Mouse (Mus musculus): ENCODE results near the gene Atp2b4.

Gene Atp2b4

DNA sequence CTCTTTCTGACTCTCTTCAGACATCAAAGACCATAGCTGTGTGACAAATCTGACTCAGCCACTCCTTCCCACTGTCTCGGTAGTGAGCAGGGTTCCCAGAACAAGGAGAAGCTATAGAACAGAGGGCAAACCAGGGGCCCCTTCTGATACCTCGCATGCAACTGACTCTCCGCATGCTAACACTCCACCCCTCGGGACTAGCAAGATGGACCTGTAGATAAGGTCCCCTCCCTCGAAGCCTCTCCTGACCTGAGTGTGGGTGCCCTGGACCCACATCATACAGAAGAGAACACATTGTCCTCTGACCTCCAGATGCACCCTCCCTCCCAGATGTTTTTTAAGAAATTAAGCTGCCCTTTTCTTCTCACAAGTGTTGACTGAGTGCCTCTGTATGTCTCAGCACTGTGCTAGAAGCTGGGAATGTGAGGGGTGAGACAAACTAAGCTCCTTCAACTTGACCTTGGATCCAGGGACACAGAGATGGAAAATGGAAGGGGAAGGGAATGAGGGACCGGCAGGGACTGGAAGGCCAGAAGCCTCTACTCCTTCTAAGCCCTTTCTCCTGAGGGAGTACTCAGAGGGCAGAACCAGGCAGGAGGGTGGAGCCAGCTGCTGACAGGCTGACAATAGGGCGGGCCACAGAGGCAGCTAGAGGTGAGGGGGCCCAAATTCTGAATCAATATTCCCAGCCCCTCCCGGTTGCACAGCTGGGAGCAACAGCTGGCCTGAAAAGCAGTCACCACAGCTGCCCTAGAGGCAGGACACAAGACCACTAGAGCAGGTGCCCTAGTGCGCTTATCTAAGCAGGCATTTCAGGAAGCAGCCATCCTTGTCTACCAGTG is 2.6 kb downstream of the Atp2b4 start:
- no peak for DNase-seq (ENCODE audit: low spot score)

DNA sequence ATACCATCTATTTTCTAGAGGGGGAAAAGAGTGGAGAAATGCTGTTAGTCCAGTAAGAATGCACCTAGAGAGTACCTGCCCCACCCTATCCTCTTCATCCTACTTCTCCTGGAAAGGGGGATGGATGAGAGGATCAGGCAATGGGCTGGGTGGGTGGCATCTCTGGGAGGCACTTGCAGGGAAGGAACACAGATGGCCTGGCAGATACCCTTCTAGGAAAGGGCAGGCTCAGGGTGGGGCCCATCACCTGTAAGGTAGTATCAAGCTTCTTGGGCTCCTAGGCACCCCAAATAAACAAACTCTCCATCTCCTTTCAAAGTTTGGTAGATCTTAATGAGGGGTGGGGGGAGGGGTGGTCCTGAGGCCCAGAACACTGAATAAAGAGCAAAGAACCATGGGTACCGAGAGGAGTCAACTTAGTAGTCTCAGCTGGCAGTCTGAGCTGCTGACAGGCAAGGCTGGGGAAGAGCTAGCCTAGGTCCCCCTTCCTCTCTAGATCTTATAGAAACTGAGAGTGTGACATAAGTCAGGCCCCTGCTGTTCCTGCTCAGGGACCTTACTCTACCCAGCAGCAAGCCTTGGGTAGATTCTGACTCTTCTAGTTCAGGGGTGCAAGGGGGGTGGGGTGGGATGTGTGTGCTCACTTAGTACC is 3.4 kb downstream of the Atp2b4 start:
- DNase-seq (ENCODE audit: low spot score) = no peak

DNA sequence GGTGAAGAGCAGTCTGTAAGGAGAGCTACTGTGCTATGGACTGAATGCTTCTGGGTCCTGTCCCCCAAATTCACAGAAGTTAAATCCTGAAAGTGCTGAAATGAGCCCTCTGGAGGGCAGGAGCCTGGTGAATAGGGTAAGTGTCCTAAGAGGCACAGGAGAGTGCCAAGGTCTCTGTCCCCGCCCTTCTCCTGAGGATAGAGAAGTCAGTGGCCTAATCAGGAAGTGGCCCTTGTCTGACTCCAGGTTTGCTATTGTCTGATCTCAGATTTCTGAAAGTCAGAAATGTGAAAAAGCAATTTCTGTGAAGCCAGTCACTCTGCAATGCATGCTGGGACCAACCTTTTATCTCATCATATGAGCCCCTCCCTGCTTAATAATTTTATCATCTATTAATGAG is 7.2 kb downstream of the Atp2b4 start:
- no peak for DNase-seq (ENCODE audit: low spot score)

DNA sequence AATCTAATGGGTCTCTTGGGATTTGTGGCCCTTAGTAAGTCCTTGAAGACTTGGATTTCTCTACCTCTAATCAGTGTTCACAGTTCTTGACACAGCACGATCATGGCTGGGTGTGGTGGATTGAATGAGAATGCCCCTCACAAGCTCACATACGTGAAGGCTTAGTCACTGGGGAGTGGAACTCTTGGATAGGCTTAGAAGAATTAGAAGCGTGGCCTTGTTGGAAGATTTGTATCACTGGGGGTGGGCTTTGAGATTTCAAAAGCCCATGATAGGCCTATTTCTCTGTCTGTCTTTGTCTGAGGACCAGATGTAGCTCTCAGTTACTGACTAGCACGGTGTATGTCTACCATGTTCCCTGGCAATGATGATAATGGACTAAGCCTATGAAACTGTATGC is 10.8 kb downstream of the Atp2b4 start:
- no peak for DNase-seq (ENCODE audit: low spot score)

DNA sequence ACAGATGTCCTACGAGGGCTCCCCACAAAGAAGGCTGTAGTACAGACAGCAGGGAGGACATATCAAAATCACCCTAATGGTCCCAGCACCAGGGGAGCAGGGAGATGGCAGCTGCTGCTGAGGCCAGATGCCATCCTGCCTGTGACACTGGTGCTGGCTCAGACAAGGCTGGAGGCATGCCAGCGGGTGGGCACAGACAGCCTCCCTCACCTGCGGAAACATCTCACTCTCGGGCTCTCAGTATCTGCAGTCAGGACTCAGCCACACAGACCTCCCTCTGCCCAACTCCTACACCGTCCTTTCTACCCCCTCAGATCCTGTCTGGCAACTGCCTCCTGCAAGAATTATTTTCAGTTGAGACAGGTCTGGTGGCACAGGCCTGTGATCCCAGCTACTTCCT is 12.0 kb downstream of the Atp2b4 start:
- no peak for DNase-seq (ENCODE audit: low spot score)

DNA sequence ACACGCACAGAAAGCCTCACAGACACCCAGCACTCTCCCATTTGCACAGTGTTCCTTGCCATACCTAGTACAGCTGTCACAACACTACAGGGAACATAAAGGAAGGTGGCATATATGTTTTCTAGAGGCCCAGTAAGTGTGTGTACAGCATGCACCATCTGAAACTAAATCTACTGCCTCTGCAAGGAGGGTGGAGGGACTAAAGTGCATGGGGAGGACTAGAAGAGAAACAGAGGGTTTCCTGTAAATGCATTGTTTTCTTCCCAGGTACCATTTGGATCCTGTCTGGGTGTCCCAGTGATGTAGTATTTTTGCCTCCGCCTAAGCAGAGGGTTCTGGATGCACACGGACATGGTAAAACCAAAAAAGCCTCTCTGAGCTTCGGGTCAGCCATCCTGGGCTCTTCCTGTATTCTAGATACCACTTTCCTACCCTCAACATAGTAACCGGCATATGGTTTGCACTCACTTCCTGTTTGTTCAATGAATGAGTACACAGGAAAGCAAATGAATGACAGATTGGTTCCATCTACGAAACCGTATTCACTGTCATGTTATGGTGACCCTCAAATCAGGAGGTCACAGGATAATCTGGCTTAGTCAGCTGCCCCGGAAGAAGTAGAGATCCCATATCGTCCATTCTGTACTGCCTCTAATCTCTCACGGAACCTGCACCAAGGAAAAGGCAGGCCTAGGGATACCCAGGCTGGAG is 13.2 kb downstream of the Atp2b4 start:
- DNase-seq (ENCODE audit: low spot score) = no peak

DNA sequence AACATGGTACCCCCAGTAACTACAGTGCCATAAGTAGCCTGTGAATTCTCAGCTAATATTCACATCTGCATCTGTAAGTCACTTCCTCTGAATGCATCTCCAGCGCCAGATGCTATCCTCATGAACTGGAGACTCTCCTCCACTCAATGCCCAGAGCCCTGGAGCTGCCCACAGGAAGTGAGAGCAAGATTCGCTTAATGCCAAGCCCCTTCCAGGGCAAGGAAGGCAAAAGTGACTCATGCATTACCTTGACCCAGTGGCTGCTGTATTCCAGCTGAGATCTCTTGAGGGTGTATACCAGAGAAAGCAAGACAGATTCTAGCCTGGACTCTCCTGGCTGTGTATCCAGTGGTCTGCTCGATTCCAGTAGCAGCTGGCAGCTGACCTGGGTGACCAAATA is 16.2 kb downstream of the Atp2b4 start:
- no peak for DNase-seq (ENCODE audit: low spot score)

DNA sequence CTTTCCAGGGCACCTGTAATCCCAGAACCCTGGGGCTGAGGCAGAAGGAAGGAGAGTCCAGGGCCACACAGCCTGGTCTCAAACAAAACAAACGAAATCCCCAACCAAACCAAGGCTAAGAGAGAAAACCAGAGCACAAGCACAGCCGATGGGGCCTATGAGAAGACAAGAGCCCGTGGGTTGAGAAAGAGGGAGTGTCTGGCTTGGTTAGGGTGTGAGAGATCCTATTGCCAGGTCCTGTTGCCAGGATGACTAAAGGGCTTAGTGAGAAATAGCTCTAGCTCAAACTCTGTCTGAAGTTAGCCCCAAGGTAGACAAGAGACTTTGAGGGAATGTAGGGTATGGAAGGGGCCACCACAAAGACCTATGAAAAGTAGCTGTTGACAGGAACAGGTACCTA is 19.3 kb downstream of the Atp2b4 start:
- no peak for DNase-seq (ENCODE audit: low spot score)

DNA sequence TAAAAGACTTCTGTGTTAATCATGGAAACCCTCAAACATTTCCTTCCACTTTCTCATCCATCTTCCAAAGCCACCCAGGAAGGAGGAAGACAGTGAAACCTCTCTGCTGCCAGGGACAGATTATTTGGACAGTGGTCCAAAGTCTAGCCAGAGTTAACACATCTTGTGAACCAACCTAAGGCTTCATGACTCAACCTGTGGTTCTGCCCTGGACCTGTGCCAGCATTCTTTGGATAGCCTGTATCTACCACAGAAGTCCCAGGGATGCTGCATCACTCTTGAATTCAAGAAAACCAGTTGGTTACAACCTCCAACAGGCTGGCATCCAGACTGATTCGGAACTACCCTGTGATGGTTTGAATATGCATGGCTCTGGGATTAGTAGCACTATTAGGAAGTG is 21.8 kb downstream of the Atp2b4 start:
- no peak for DNase-seq (ENCODE audit: low spot score)

DNA sequence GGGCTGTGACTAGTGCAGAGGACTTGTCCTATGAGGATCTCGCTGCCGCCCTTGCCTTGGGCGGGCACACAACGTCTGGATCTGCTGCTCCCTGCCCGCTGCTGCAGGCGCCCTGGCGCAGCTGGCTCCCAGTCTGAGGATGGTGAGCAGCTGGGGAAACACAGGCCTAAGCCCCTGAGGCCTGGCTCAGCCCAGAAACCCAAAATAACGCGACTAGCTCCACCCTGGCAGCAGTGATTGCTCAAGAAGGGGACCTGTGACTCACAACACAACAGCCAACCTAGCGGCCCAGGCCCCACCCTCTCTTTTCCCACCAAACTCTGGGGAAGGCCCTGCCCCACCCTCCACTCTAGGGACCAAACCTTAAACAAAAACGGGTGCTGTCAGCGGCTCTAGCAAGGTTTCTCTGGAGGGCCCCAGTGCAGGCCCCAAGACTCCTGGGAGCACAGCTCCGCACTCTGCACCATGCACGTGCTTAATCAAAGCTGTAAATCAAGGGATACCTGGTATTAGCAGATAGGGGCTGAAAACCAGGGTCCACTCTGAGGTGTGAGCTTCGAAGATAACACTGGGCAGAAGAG is 23.1 kb downstream of the Atp2b4 start:
- no peak for DNase-seq (ENCODE audit: low spot score)

DNA sequence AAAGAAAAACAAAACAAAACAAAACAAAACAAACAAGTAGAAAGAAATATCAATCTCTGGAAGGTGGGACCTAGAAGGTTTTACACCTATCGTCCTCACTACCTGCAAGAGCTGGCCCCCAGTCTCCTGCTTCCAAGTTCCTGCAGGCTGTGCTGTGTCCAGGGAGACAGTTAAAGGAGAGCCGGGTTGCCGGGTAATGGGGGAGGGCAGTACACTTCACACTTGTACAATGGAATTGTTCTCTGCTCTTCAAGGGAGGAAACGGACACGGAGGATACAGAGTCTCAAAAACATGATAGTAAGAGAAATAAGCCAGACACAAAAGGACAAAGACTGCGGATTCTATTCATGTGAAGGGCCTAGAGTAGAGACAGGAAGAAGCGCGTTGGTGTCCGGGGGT is 28.3 kb downstream of the Atp2b4 start:
- DNase-seq (ENCODE audit: low spot score) = no peak

DNA sequence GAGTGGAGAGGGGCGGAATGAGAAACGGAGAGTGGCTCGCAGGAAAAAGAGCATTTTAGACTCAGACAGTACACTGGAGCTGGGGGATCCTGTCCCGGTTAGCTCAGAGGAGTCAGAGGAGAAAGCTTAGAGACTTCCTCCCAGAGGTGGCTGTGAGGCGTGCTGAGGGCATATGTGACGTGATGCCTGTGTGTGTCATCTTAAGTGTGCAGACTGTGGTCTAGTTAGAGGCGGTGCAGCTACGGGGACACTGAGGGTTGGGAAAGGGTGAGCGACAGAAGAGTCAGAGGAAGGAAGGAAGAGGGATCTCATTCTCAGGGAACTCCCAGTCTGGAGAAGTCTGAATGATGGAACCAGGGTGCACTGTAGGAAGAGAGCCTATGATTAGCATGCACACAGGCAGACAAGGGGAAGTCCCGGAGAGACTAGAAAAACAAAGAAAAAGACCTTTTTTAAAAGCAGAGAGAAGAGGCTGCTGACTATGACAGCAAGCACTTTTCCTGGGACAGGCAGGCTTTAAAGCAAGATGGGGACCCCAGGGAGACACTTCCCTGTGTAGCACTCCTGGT is 28.9 kb downstream of the Atp2b4 start:
- DNase-seq (ENCODE audit: low spot score) = no peak

DNA sequence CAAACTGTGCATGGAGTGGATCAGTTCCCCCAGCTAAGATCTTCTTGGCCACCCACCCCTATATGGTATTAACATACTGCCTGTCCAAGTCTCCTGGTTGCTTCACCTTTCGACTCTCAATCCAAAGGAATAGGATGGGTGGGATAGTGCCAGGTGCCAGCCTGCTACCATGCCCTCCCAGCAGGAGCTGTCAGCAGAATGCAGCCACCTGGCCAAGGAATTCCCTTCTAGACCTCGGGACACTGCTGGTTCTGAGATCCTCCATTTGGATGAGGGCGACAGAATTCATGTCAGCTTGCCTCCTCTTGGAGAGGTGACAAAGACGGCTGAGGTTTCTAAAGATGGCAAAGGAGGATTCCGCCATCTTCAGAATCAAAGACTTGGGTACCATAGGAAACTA is 32.8 kb downstream of the Atp2b4 start:
- DNase-seq (ENCODE audit: low spot score) = no peak

DNA sequence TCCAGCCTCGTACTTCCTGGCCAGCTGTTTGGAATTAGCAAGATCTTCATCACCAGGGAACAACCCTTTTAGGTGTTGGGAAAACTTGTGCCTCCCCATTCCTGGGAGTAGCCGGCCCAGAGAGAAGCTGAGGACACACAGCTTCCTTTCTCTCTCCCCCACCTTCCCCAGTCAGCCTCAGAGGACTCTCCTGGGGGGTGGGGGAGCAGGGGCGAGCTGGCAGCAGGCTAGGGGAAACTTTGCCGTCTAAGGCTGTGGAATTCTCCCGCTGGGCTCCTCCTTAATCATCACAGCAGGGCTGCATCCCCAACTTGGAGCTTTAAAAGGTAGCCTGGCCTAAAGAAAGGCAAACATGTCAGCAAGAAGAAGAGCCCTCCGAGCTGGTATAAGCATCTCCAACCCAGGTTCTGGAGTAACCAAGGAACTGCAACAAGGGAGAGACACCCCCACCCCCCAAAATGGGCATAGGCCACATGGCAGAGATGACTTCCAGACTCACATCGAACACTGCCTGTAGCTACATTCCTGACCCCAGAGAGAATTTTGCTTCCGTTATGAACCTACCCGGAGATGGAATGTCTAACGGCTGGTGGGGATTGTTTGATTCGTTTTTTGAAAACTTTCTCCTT is 33.8 kb downstream of the Atp2b4 start:
- no peak for DNase-seq (ENCODE audit: low spot score)

DNA sequence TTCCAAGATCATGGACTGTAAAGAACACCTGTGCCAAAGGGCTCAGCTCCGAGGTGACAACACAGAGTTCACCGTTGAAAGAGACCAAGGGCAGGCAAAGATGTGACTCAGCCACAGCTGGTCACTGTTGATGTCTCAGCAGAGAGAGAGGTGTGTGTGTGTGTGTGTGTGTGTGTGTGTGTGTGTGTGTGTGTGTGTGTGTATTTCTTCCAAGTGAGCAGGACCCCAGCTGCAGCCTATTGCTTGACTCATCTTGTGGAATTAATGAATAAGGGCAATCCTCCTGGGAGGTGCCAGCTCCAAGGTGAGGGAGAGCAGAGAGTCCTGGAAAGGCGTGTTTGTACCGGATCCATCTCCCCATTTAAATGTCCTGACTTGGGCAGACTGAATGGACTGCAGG is 35.5 kb downstream of the Atp2b4 start:
- no peak for DNase-seq (ENCODE audit: low spot score)

DNA sequence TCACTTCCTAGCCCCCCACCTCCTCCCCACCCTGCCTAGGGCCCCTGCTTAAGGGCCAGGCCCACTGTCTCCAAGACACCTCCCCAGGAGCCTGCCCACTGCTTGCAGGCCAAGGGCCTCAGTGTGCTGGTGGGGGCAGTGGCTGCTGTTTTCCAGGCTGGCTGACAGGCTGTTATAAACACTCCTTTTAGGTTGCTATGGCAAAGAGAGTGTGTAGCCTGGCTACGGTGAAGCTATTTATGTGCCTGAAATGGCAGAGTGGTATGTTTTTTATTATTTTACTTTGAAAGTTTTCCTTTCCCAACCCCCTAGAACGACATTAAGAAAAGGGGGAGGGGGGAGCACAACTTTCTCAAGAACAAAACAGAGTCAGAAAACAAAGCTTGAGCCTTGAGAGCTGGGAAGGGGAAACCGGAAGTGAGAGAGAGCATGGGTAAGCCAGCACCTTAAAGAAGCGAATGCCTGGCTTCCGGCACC is 37.9 kb downstream of the Atp2b4 start:
- no peak for DNase-seq (ENCODE audit: low spot score)

DNA sequence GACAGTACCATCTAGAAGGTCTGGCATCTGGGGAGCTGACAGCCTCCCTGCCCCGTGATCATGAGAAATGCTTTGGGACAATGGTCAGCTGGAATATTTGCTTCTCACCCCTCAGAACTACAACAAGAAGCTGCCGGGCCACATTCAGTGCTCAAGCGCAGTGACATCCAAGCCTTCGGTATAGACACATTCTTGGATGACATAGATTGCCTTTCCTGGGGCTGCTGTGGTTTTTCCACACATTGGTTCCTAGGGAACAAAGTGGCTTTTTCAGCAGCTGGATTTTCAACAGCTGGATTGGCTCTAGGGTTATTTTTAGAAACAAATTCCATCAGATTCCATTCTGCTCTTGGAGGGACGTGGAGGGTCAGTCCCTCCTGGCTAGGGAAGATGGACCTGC is 39.6 kb downstream of the Atp2b4 start:
- no peak for DNase-seq (ENCODE audit: low spot score)

DNA sequence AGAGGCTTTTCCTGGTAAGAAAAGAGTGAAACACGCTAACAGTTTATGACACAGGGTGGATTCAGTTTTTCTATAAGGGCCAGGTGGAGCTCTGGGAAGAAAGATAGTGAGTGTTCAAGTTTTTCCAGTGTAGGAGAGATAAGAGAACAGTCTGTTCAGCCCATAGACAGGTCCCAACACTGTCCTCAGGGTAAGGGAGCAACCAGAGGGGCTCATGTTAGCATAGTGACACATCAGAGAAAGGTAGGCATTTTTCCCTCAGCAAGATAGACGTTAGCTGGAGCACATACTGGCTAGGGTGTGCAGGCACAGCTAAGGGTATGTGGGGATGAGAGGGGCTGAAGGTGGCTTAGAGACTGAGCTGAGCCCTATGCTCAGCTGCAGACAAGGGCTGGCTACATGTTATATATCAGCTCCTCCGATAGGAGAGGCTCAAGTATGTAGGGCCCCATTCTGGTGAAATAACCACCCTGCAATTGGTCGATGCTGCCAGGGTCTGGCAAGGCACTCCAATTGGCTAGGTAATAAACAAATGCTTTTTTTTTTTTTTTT is 46.4 kb downstream of the Atp2b4 start:
- no peak for DNase-seq (ENCODE audit: low spot score)

DNA sequence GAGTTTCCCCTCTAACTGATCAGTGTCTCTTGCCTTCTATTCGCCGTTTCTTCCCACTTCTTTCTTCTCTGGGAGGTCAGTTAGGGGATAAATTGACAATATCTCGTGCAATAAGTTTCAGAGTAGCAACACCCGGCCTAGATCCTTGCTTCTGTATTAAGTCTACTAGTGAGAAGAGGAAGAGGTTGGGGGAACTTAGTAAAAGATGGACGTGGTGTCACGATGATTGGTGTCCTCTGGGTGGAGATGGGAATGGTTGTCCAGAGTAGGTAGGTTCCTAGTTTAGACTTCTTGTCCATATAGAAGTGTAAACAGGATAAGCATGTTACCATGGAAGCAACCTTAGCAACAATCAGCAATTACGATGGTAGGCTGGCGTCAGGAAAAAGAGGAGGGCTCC is 47.5 kb downstream of the Atp2b4 start:
- no peak for DNase-seq (ENCODE audit: low spot score)

DNA sequence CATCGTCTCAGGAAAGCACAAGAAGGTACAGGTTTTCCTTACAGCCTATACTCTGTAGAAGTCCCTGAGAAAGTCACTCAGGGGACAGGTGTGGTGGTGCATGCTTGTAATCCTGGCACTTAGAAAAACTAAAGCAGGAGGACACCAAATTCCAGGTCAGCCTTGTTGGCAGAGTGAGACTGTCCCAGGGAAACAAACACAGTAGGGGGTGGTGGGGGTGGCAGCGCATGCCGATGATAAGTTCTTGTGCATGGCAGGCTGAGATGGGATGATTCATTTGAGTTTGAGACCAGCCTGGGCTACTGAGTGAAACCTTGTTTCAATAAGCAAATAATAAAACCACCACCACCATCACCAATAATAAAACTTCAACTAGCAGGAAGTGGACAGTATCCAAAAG is 49.2 kb downstream of the Atp2b4 start:
- DNase-seq (ENCODE audit: low spot score) = no peak

DNA sequence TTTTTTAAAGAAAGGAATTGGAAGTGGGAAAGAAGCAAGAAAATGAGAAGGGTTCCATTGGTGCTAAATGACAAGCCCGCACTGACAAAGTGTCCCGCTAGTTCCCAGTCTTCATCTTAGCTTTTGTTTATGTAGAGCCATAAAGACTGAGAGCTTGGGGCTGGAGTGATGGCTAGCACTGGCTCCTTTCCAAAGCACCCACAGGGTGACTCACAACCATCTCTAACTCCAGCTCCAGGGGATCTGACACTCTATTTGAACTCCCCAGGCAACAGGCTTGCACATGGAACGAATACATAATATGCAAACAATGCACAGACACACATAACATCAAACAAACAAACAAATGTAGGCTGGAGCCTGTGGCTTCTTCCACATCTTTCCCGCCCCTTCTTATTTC is 50.9 kb downstream of the Atp2b4 start:
- no peak for DNase-seq (ENCODE audit: low spot score)

DNA sequence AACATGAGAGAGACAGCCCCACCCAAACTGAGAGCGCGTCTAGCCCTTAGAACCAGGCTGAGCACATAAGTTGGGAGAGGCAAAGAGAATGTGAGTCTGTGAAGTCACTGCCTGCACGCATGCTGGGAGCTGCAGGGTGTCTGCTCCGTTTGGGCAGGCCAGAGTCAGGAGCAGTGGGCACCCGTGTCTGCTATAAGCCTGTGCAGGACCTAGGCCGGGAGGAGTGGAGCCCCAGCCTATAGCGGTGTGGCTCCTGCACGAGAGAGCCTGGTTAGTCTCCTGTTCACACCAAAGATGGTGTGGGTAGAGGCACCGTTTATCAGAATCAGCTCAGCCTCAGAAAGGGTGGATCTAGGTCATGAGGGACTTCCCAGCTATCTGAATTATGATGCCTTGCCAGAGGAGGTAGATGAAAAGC is 55.8 kb downstream of the Atp2b4 start:
- DNase-seq (ENCODE audit: low spot score) = no peak

All from ovary, postnatal 10 days (tissue).